Mouse (Mus musculus) liver, adult 2 months (tissue): ENCODE results near the gene Rab31.

ENCODE experiments used
- CTCF ChIP-seq: fragments of 200-500 bp; IDR thresholded peaks from 2 replicates; pipeline ENCODE4 v1.5.1; 2011; ENCODE audit warnings: low read depth, low read length, control low read depth
- POLR2A ChIP-seq: fragments of 200-500 bp; IDR thresholded peaks from 2 replicates; pipeline ENCODE4 v1.6.1; 2011; ENCODE audit warnings: low read length, control low read depth; ENCODE audit not compliant: insufficient read depth; ENCODE audit errors: extremely low read depth

DNA sequence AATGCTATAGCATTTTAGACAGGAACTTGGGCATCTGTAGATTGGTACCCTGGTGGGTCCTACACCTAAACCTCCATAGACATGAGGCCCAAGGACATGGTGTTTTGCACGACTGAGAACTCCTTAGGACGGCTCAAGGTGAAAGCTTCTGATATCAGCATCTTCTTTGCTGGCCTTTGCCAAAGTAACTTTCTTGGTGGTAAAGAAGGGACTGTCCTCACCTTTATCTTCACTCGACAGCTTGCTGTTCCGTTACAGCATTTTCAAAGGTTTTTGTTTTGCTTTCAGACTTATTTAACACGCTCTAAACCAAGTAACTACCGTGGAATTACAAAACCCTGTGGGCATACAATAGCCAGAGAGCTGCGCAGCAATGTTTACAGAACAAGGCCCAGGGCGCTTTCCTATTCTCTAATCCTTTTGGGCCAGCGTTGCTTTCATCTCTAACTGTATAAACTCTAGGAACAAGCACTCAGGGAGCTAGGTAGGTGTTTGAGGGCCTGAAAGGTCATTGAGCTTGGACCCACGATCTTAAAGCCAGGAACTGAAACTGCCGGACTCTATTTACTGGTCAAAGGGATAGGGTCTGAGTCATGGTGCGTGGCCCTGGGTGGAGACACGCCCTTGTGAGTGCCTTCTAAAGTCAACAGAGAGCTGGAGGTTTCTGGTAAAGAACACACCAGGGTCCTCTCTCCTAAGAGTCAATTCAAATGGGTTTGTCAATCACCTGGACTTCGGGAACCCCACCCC, 109.0 kb downstream of the Rab31 start:
- TF ChIP-seq CTCF (no peak), POLR2A (no peak)
